In genomic region chr6:134659108-134659958, GRCm38 (mm10) we compare ENCODE assay signal across 9 mouse cellular contexts. TPM values are rescaled to one million over a fixed set of nuclear protein-coding genes. Genes with fewer than 3 reads are reported as not detected.
DNase-seq lines count a peak whose midpoint lies in the region; ATAC-seq and TF ChIP-seq lines count a peak whose summit lies in the region.
"Had no signal": no experiment of that assay in that cellular context is flagged by ENCODE, and none has a peak within 500 bp of the region (broad histone marks: within the 10 kb centered on the region; RNA-seq: fewer than 3 reads in every experiment).

No protein-coding gene starts in this region.

- no peaks in the 10 kb centered on the region for H3K27me3 ChIP-seq in heart, postnatal 0 days (ENCODE audit: control insufficient read depth, insufficient read depth, low read length)
- H3K27me3 ChIP-seq in liver, embryonic 15.5 days: no peaks in the 10 kb centered on the region
- H3K27me3 ChIP-seq in neural tube, embryonic 12.5 days (replicated peaks): no peaks in the 10 kb centered on the region
- H3K27me3 ChIP-seq: megakaryocyte, embryonic 14.5 days had no signal

- peak; percentile 77 for ATAC-seq in erythroblast, adult 5-6 weeks (replicated peaks; ENCODE audit: low FRiP score, poor library complexity, severe bottlenecking)
- peak; percentile 90 for ATAC-seq in heart, postnatal 0 days (ENCODE audit: insufficient read depth, low read depth)
- peak; percentile 56; the same call in 1 of the 2 replicates for ATAC-seq in liver, embryonic 15.5 days (ENCODE audit: insufficient read depth)
- peak; percentile 91 for ATAC-seq in neural tube, embryonic 12.5 days (ENCODE audit: low FRiP score, low read depth)

- no peaks in the 10 kb centered on the region for H3K9me3 ChIP-seq in ES-E14 (ENCODE audit: control insufficient read depth, insufficient read depth, low read depth, low read length)
- H3K9me3 ChIP-seq in heart, postnatal 0 days (replicated peaks; ENCODE audit: control insufficient read depth, low read length): no peaks in the 10 kb centered on the region
- H3K9me3 ChIP-seq in liver, embryonic 15.5 days (replicated peaks): no peaks in the 10 kb centered on the region
- H3K9me3 ChIP-seq in neural tube, embryonic 12.5 days: no peaks in the 10 kb centered on the region
- H3K9me3 ChIP-seq: megakaryocyte, embryonic 14.5 days had no signal

- peak; percentile 72; the same call in 1 of the 2 replicates for TF ChIP-seq CTCF in brain, embryonic 14.5 days (IDR thresholded peaks at IDR 0.05; ENCODE audit: borderline replicate concordance, extremely low read depth, insufficient read depth, insufficient read length)
- TF ChIP-seq CTCF in heart, postnatal 0 days (IDR thresholded peaks at IDR 0.05; ENCODE audit: low read depth): peak; percentile 91

- in situ Hi-C loops in ES-E14 (cut with MboI; ENCODE audit: low sequenced_read_pairs in 2 of 2, unreplicated experiment in 2 of 2): loop anchor here in 1 of 2 experiments (25.0 kb wide), 1 partner anchor 178 kb away; the partner anchor contains the start of gene Crebl2

- TF ChIP-seq POLR2A in brain, embryonic 14.5 days (IDR thresholded peaks at IDR 0.05; ENCODE audit: borderline replicate concordance, extremely low read depth, insufficient read depth, insufficient read length, poor library complexity, severe bottlenecking): no peak

- TF ChIP-seq EP300 in heart, postnatal 0 days (IDR thresholded peaks at IDR 0.05; ENCODE audit: low read depth): no peak

- H3K4me3 ChIP-seq in ES-E14 (ENCODE audit: insufficient read depth in 1 of 2, low read depth in 1 of 2, low read length in 2 of 2, poor library complexity in 1 of 2, severe bottlenecking in 1 of 2): no peak overlapping the region
- no peak overlapping the region for H3K4me3 ChIP-seq in heart, postnatal 0 days (ENCODE audit: low read depth, low read length)
- H3K4me3 ChIP-seq in liver, embryonic 15.5 days (replicated peaks): no peak overlapping the region
- no peak overlapping the region for H3K4me3 ChIP-seq in neural tube, embryonic 12.5 days
- H3K4me3 ChIP-seq: megakaryocyte, embryonic 14.5 days had no signal

- no peaks in the 10 kb centered on the region for H3K4me1 ChIP-seq in ES-E14 (ENCODE audit: control insufficient read depth in 2 of 2, insufficient read depth in 2 of 2, low read length in 2 of 2, poor library complexity in 1 of 2)
- peaks cover 6% of the 10 kb centered on the region; the same call in 1 of the 2 replicates for H3K4me1 ChIP-seq in heart, postnatal 0 days (ENCODE audit: control insufficient read depth, insufficient read depth)
- peaks cover 28% of the 10 kb centered on the region for H3K4me1 ChIP-seq in liver, embryonic 15.5 days (replicated peaks)
- H3K4me1 ChIP-seq in neural tube, embryonic 12.5 days: no peaks in the 10 kb centered on the region

- H3K4me2 ChIP-seq in heart, postnatal 0 days (ENCODE audit: low read depth, low read length): no peak overlapping the region
- no peak overlapping the region for H3K4me2 ChIP-seq in liver, embryonic 15.5 days
- no peak overlapping the region for H3K4me2 ChIP-seq in neural tube, embryonic 12.5 days (replicated peaks)

- no peak overlapping the region for H3K9ac ChIP-seq in ES-E14 (ENCODE audit: insufficient read depth, low read depth, low read length, poor library complexity, severe bottlenecking)
- H3K9ac ChIP-seq in heart, postnatal 0 days (replicated peaks; ENCODE audit: low read depth, low read length): no peak overlapping the region
- no peak overlapping the region for H3K9ac ChIP-seq in liver, embryonic 15.5 days
- no peak overlapping the region for H3K9ac ChIP-seq in neural tube, embryonic 12.5 days

- 16% methylated on average over 9 of the region's 9 CpGs for WGBS in heart, postnatal 0 days
- 18% methylated on average over 9 of the region's 9 CpGs for WGBS in liver, embryonic 15.5 days (ENCODE audit: insufficient replicate concordance)
- 21% methylated on average over 9 of the region's 9 CpGs for WGBS in neural tube, embryonic 12.5 days

- H3K36me3 ChIP-seq in ES-E14 (ENCODE audit: control insufficient read depth, insufficient read depth, low read length, poor library complexity, severe bottlenecking): no peaks in the 10 kb centered on the region
- H3K36me3 ChIP-seq in heart, postnatal 0 days (replicated peaks; ENCODE audit: control insufficient read depth, insufficient read depth, low read length): no peaks in the 10 kb centered on the region
- H3K36me3 ChIP-seq in liver, embryonic 15.5 days (replicated peaks): no peaks in the 10 kb centered on the region
- no peaks in the 10 kb centered on the region for H3K36me3 ChIP-seq in neural tube, embryonic 12.5 days

- no peak overlapping the region for H3K27ac ChIP-seq in ES-E14 (ENCODE audit: insufficient read depth, low read depth, low read length, poor library complexity, severe bottlenecking)
- H3K27ac ChIP-seq in heart, postnatal 0 days (ENCODE audit: low read depth): no peak overlapping the region
- H3K27ac ChIP-seq in liver, embryonic 15.5 days (replicated peaks): no peak overlapping the region
- H3K27ac ChIP-seq in neural tube, embryonic 12.5 days: no peak overlapping the region

- DNase-seq in ES-E14 (ENCODE audit: low read depth, low spot score): no peak
- DNase-seq in brain, embryonic 14.5 days (ENCODE audit: low read depth): peak; percentile 77
- peak; percentile 90 for DNase-seq in heart, postnatal 0 days (ENCODE audit: low spot score)
- peak; percentile 67 for DNase-seq in kidney, postnatal 10 days
- DNase-seq in yolk sac, embryonic 10.5 days (ENCODE audit: low spot score): peak; percentile 44

TF ChIP-seq in ES-E14, 5 proteins besides CTCF, POLR2A, EP300 and RAD21:
- TF ChIP-seq ZC3H11A (IDR thresholded peaks at IDR 0.05; ENCODE audit: borderline replicate concordance, low read depth, low read length) (peak; percentile 79; the same call in 1 of the 2 replicates), CHD2 (IDR thresholded peaks at IDR 0.05; ENCODE audit: low read depth, low read length) (no peak)

RNA-seq across cellular contexts. Expression of gene Borcs5, which starts 20.0 kb away (rescaled TPM):
- total RNA-seq in ES-E14 (2012; rRNA removed): 8.7 and 10.1 TPM in 2 replicates
- polyA plus RNA-seq in brain, embryonic 14.5 days (2012; rRNA removed): 28.3 and 32.4 TPM in 2 replicates
- 7.7 and 7.9 TPM in 2 replicates for total RNA-seq in erythroblast, adult 5-6 weeks (2015; ENCODE audit: low replicate concordance)
- total RNA-seq in erythroblast, adult 5-6 weeks (2017; ENCODE audit: low replicate concordance): 2.0 and 4.3 TPM in 2 replicates
- 22.6 and 27.9 TPM in 2 replicates for total RNA-seq in heart, postnatal 0 days (2014; rRNA removed; ENCODE audit: low replicate concordance)
- polyA plus RNA-seq in heart, postnatal 0 days (2015; fragmentation: Nextera tagmentation; extraction: Ambion mirVana): 18.6 and 19.2 TPM in 2 replicates
- polyA plus RNA-seq in liver, embryonic 15.5 days (2015; fragmentation: Nextera tagmentation; extraction: Ambion mirVana): 7.5 and 8.6 TPM in 2 replicates
- polyA plus RNA-seq in neural tube, embryonic 12.5 days (2016; fragmentation: Nextera tagmentation; extraction: Ambion mirVana): 38.6 and 44.8 TPM in 2 replicates

RNA-seq across cellular contexts. Expression of gene Mansc1, which starts 27.0 kb away (rescaled TPM):
- total RNA-seq in ES-E14 (2012; rRNA removed): 0.58 and 1.3 TPM in 2 replicates
- 1.4 and 1.6 TPM in 2 replicates for polyA plus RNA-seq in brain, embryonic 14.5 days (2012; rRNA removed)
- total RNA-seq in erythroblast, adult 5-6 weeks (2015; ENCODE audit: low replicate concordance): 1.3 and 2.3 TPM in 2 replicates
- total RNA-seq in erythroblast, adult 5-6 weeks (2017; ENCODE audit: low replicate concordance): 0.26 and 0.70 TPM in 2 replicates
- 8.8 and 17.0 TPM in 2 replicates for total RNA-seq in heart, postnatal 0 days (2014; rRNA removed; ENCODE audit: low replicate concordance)
- 7.3 and 7.4 TPM in 2 replicates for polyA plus RNA-seq in heart, postnatal 0 days (2015; fragmentation: Nextera tagmentation; extraction: Ambion mirVana)
- polyA plus RNA-seq in liver, embryonic 15.5 days (2015; fragmentation: Nextera tagmentation; extraction: Ambion mirVana): 0.86 and 0.90 TPM in 2 replicates
- polyA plus RNA-seq in neural tube, embryonic 12.5 days (2016; fragmentation: Nextera tagmentation; extraction: Ambion mirVana): 1.2 TPM in 2 replicates
